Comparison of ENCODE assay signal across 13 mouse cellular contexts in genomic region chr4:149572851-149573250, GRCm38 (mm10). TPM values are rescaled to one million over a fixed set of nuclear protein-coding genes. Genes with fewer than 3 reads are reported as not detected.
DNase-seq lines count a peak whose midpoint lies in the region; ATAC-seq lines count a peak whose summit lies in the region.
"Had no signal": no experiment of that assay in that cellular context is flagged by ENCODE, and none has a peak within 500 bp of the region (broad histone marks: within the 10 kb centered on the region; RNA-seq: fewer than 3 reads in every experiment).

No protein-coding gene starts in this region.

- no peak overlapping the region for H3K9ac ChIP-seq in heart, embryonic 15.5 days
- no peak overlapping the region for H3K9ac ChIP-seq in embryonic facial prominence, embryonic 14.5 days (ENCODE audit: low read depth, low read length)
- no peak overlapping the region for H3K9ac ChIP-seq in intestine, embryonic 16.5 days (ENCODE audit: low read depth, low read length)
- H3K9ac ChIP-seq: liver, postnatal 0 days; neural tube, embryonic 12.5 days had no signal

- no peak for DNase-seq in heart, embryonic 10.5 days (ENCODE audit: low spot score)
- DNase-seq in embryonic facial prominence, embryonic 14.5 days (ENCODE audit: low spot score): no peak
- peak; percentile 54 for DNase-seq in kidney, postnatal 14 days
- peak; percentile 76 for DNase-seq in lung, postnatal 14 days
- no peak for DNase-seq in right cerebral cortex, adult 2 months (ENCODE audit: low spot score in 2 of 2)
- DNase-seq in ovary, postnatal 36 days (ENCODE audit: low spot score): no peak
- DNase-seq: cerebellum, postnatal 25 days; liver, postnatal 0 days; midbrain, embryonic 14.5 days; thymus, postnatal 36 days had no signal

- peaks cover 29% of the 10 kb centered on the region for H3K4me1 ChIP-seq in heart, embryonic 15.5 days (replicated peaks)
- H3K4me1 ChIP-seq in heart, embryonic 10.5 days: peaks cover 47% of the 10 kb centered on the region
- peaks cover 11% of the 10 kb centered on the region for H3K4me1 ChIP-seq in embryonic facial prominence, embryonic 14.5 days (ENCODE audit: control insufficient read depth, insufficient read depth, low read length)
- H3K4me1 ChIP-seq in intestine, embryonic 16.5 days (ENCODE audit: control insufficient read depth, insufficient read depth, low read length): peaks cover 36% of the 10 kb centered on the region

- no peak for ATAC-seq in heart, embryonic 15.5 days (replicated peaks; ENCODE audit: insufficient number of reproducible peaks, insufficient read depth, low FRiP score, low read depth)
- ATAC-seq in embryonic facial prominence, embryonic 14.5 days (ENCODE audit: low read depth): no peak
- no peak for ATAC-seq in intestine, embryonic 16.5 days
- ATAC-seq: liver, postnatal 0 days had no signal

- no peaks in the 10 kb centered on the region for H3K9me3 ChIP-seq in heart, embryonic 15.5 days (replicated peaks)
- no peaks in the 10 kb centered on the region for H3K9me3 ChIP-seq in heart, embryonic 10.5 days
- H3K9me3 ChIP-seq in embryonic facial prominence, embryonic 14.5 days (ENCODE audit: control insufficient read depth, low read length): no peaks in the 10 kb centered on the region
- H3K9me3 ChIP-seq in intestine, embryonic 16.5 days (ENCODE audit: control insufficient read depth, low read length): no peaks in the 10 kb centered on the region
- H3K9me3 ChIP-seq: neural tube, embryonic 12.5 days had no signal

- 33% methylated on average over 8 of the region's 8 CpGs for WGBS in heart, embryonic 15.5 days
- 55% methylated on average over 8 of the region's 8 CpGs for WGBS in heart, embryonic 10.5 days
- WGBS in embryonic facial prominence, embryonic 14.5 days: 45% methylated on average over 8 of the region's 8 CpGs
- WGBS in intestine, embryonic 16.5 days: 60% methylated on average over 8 of the region's 8 CpGs

- H3K27me3 ChIP-seq in heart, embryonic 15.5 days: peaks cover 22% of the 10 kb centered on the region; the same call in 1 of the 2 replicates
- peaks cover 84% of the 10 kb centered on the region for H3K27me3 ChIP-seq in heart, embryonic 10.5 days (ENCODE audit: insufficient read depth, poor library complexity, severe bottlenecking)
- no peaks in the 10 kb centered on the region for H3K27me3 ChIP-seq in embryonic facial prominence, embryonic 14.5 days (replicated peaks; ENCODE audit: control insufficient read depth, insufficient read depth, low read length)
- no peaks in the 10 kb centered on the region for H3K27me3 ChIP-seq in intestine, embryonic 16.5 days (replicated peaks; ENCODE audit: control insufficient read depth, insufficient read depth, low read length)
- H3K27me3 ChIP-seq: neural tube, embryonic 12.5 days had no signal

- no peak overlapping the region for H3K4me3 ChIP-seq in heart, embryonic 15.5 days
- H3K4me3 ChIP-seq in heart, embryonic 10.5 days: no peak overlapping the region
- H3K4me3 ChIP-seq in embryonic facial prominence, embryonic 14.5 days (ENCODE audit: low read depth, low read length): no peak overlapping the region
- no peak overlapping the region for H3K4me3 ChIP-seq in intestine, embryonic 16.5 days (ENCODE audit: low read length)
- H3K4me3 ChIP-seq: neural tube, embryonic 12.5 days had no signal

- H3K27ac ChIP-seq in heart, embryonic 15.5 days: peak overlapping the region; percentile 30; the same call in 1 of the 2 replicates
- no peak overlapping the region for H3K27ac ChIP-seq in heart, embryonic 10.5 days
- peak overlapping the region; percentile 41 for H3K27ac ChIP-seq in embryonic facial prominence, embryonic 14.5 days (replicated peaks; ENCODE audit: low read depth, low read length)
- no peak overlapping the region for H3K27ac ChIP-seq in intestine, embryonic 16.5 days (ENCODE audit: low read length)
- H3K27ac ChIP-seq: neural tube, embryonic 12.5 days had no signal

- H3K36me3 ChIP-seq in heart, embryonic 15.5 days: no peaks in the 10 kb centered on the region
- H3K36me3 ChIP-seq in heart, embryonic 10.5 days: no peaks in the 10 kb centered on the region
- no peaks in the 10 kb centered on the region for H3K36me3 ChIP-seq in embryonic facial prominence, embryonic 14.5 days (ENCODE audit: control insufficient read depth, insufficient read depth, low read length)
- no peaks in the 10 kb centered on the region for H3K36me3 ChIP-seq in intestine, embryonic 16.5 days (ENCODE audit: control insufficient read depth, insufficient read depth, low read length)
- H3K36me3 ChIP-seq: neural tube, embryonic 12.5 days had no signal

- H3K4me2 ChIP-seq in heart, embryonic 15.5 days: no peak overlapping the region
- H3K4me2 ChIP-seq in embryonic facial prominence, embryonic 14.5 days (ENCODE audit: low read depth, low read length): no peak overlapping the region
- H3K4me2 ChIP-seq in intestine, embryonic 16.5 days (ENCODE audit: low read depth, low read length): no peak overlapping the region
- H3K4me2 ChIP-seq: neural tube, embryonic 12.5 days had no signal

RNA-seq across cellular contexts. Expression of gene Clstn1, which starts 13.4 kb away (rescaled TPM):
- 21.3 and 32.1 TPM in 2 replicates for polyA plus RNA-seq in heart, embryonic 15.5 days (2015; fragmentation: Nextera tagmentation; extraction: Ambion mirVana)
- polyA plus RNA-seq in heart, embryonic 10.5 days (2016; fragmentation: Nextera tagmentation; extraction: Ambion mirVana): 19.1 and 23.3 TPM in 2 replicates
- 51.4 and 52.0 TPM in 2 replicates for polyA plus RNA-seq in embryonic facial prominence, embryonic 14.5 days (2014; fragmentation: Nextera tagmentation; extraction: Ambion mirVana)
- 10.8 and 12.5 TPM in 2 replicates for polyA plus RNA-seq in intestine, embryonic 16.5 days (2015; fragmentation: Nextera tagmentation; extraction: Ambion mirVana)

RNA-seq across cellular contexts. Expression of gene Ctnnbip1, which starts 54.8 kb away (rescaled TPM):
- polyA plus RNA-seq in heart, embryonic 15.5 days (2015; fragmentation: Nextera tagmentation; extraction: Ambion mirVana): 34.7 and 38.0 TPM in 2 replicates
- polyA plus RNA-seq in heart, embryonic 10.5 days (2016; fragmentation: Nextera tagmentation; extraction: Ambion mirVana): 40.1 and 49.9 TPM in 2 replicates
- 68.7 and 81.8 TPM in 2 replicates for polyA plus RNA-seq in embryonic facial prominence, embryonic 14.5 days (2014; fragmentation: Nextera tagmentation; extraction: Ambion mirVana)
- polyA plus RNA-seq in intestine, embryonic 16.5 days (2015; fragmentation: Nextera tagmentation; extraction: Ambion mirVana): 41.2 and 46.5 TPM in 2 replicates

Comparison
In these comparisons a context has a peak if more than half of its experiments do, and no peak if none do; other contexts are left out.
1. H3K27ac ChIP-seq: peak in heart, embryonic 15.5 days (single experiment) and embryonic facial prominence, embryonic 14.5 days (single experiment); none in heart, embryonic 10.5 days (single experiment) and intestine, embryonic 16.5 days (single experiment).
2. DNase-seq: peak in kidney, postnatal 14 days (single experiment) and lung, postnatal 14 days (single experiment); none in heart, embryonic 10.5 days (single experiment), embryonic facial prominence, embryonic 14.5 days (single experiment), right cerebral cortex, adult 2 months (0 of 2) and ovary, postnatal 36 days (single experiment).